Mouse (Mus musculus): ENCODE data around the gene Cnn3.
A peak's percentile ranks its signal among the peaks of the same experiment; 100 is the strongest.

Cnn3 gene

GRCm38 (mm10) chr3:121425861-121426620 lies at the start of gene Cnn3:
TSS of gene Cnn3 (plus strand) at chr3:121426497.
- DNase-seq (ENCODE audit: extremely low spot score, low spot score): peak; percentile 96

GRCm38 (mm10) chr3:121378708-121379612 lies 47.3 kb upstream of the Cnn3 start:
- peak; percentile 45 for DNase-seq (ENCODE audit: extremely low spot score, low spot score)

- no peak for DNase-seq (ENCODE audit: extremely low spot score, low spot score)
These were observed 46.6 kb upstream of the Cnn3 start for GRCm38 (mm10) chr3:121379699-121380098.

GRCm38 (mm10) chr3:121387471-121388009 lies 38.8 kb upstream of the Cnn3 start:
- DNase-seq (ENCODE audit: extremely low spot score, low spot score): no peak

- no peak for DNase-seq (ENCODE audit: extremely low spot score, low spot score)
These were observed 36.9 kb upstream of the Cnn3 start for GRCm38 (mm10) chr3:121389366-121389765.

GRCm38 (mm10) chr3:121389860-121390530 lies 36.3 kb upstream of the Cnn3 start:
- peak; percentile 52 for DNase-seq (ENCODE audit: extremely low spot score, low spot score)

- peak; percentile 45 for DNase-seq (ENCODE audit: extremely low spot score, low spot score)
These were observed 35.6 kb upstream of the Cnn3 start for GRCm38 (mm10) chr3:121390724-121391123.

GRCm38 (mm10) chr3:121395588-121396295 lies 30.6 kb upstream of the Cnn3 start:
- DNase-seq (ENCODE audit: extremely low spot score, low spot score): no peak

- DNase-seq (ENCODE audit: extremely low spot score, low spot score): no peak
These were observed 29.7 kb upstream of the Cnn3 start for GRCm38 (mm10) chr3:121396561-121396960.

- DNase-seq (ENCODE audit: extremely low spot score, low spot score): no peak
These were observed 29.3 kb upstream of the Cnn3 start for GRCm38 (mm10) chr3:121397007-121397406.

GRCm38 (mm10) chr3:121401384-121401783 lies 24.9 kb upstream of the Cnn3 start:
- no peak for DNase-seq (ENCODE audit: extremely low spot score, low spot score)

GRCm38 (mm10) chr3:121402096-121402495 lies 24.2 kb upstream of the Cnn3 start:
- DNase-seq (ENCODE audit: extremely low spot score, low spot score): no peak

GRCm38 (mm10) chr3:121403449-121403848 lies 22.8 kb upstream of the Cnn3 start:
- no peak for DNase-seq (ENCODE audit: extremely low spot score, low spot score)

- no peak for DNase-seq (ENCODE audit: extremely low spot score, low spot score)
These were observed 21.2 kb upstream of the Cnn3 start for GRCm38 (mm10) chr3:121405101-121405500.

GRCm38 (mm10) chr3:121407417-121407816 lies 18.9 kb upstream of the Cnn3 start:
- DNase-seq (ENCODE audit: extremely low spot score, low spot score): no peak

- DNase-seq (ENCODE audit: extremely low spot score, low spot score): no peak
These were observed 17.9 kb upstream of the Cnn3 start for GRCm38 (mm10) chr3:121408386-121408785.

- no peak for DNase-seq (ENCODE audit: extremely low spot score, low spot score)
These were observed 14.8 kb upstream of the Cnn3 start for GRCm38 (mm10) chr3:121411450-121411849.

- no peak for DNase-seq (ENCODE audit: extremely low spot score, low spot score)
These were observed 9.8 kb upstream of the Cnn3 start for GRCm38 (mm10) chr3:121416171-121417154.

GRCm38 (mm10) chr3:121417379-121418250 lies 8.7 kb upstream of the Cnn3 start:
- DNase-seq (ENCODE audit: extremely low spot score, low spot score): no peak
